Mouse (Mus musculus) olfactory bulb, adult 2 months (tissue): ENCODE results near the gene Timm29.

Source experiments
- CTCF ChIP-seq: fragments of 200-500 bp; IDR thresholded peaks from 2 replicates; pipeline ENCODE4 v1.5.1; 2012; ENCODE audit warnings: low read depth, mild to moderate bottlenecking, low read length, moderate library complexity; ENCODE audit not compliant: insufficient read depth
- POLR2A ChIP-seq: fragments of 200-500 bp; IDR thresholded peaks from 2 replicates; pipeline ENCODE4 v1.6.1; 2012; ENCODE audit warnings: mild to moderate bottlenecking, low read depth, low read length, moderate library complexity; ENCODE audit not compliant: insufficient read depth

GRCm38 (mm10) chr9:21635639-21636038 lies 43.1 kb downstream of the Timm29 start:
- TF ChIP-seq POLR2A: no peak
- TF ChIP-seq CTCF: no peak
